Mouse (Mus musculus) heart, adult 2 months (tissue): ENCODE measurements at regions not wholly inside any gene's neighbourhood (a gene's known extent, or its start where the extent isn't known, plus 50 kb on each side); places are given as distances from the start of the nearest gene placed in this dataset.

ENCODE experiments used
- DNase-seq, 2 experiments: peaks; one replicate each; pipeline ENCODE4 v3.0.0; 2021
- H3K27ac ChIP-seq: fragments of 200-600 bp; 2 replicates; pipeline ENCODE4 v1.8.1; 2022
- H3K27me3 ChIP-seq: fragments of 200-500 bp; 2 replicates; pipeline ENCODE4 v1.6.1; 2012; ENCODE audit warnings: mild to moderate bottlenecking, low read length, inconsistent platforms, mixed read lengths; ENCODE audit not compliant: control insufficient read depth, insufficient read depth
- H3K36me3 ChIP-seq: fragments of 200-500 bp; 2 replicates; pipeline ENCODE4 v1.6.1; 2012; ENCODE audit warnings: low read length, inconsistent platforms; ENCODE audit not compliant: control insufficient read depth, insufficient read depth
- H3K4me1 ChIP-seq: fragments of 200-500 bp; 2 replicates; pipeline ENCODE4 v1.6.1; 2011; ENCODE audit warnings: low read length; ENCODE audit not compliant: control insufficient read depth, insufficient read depth
- H3K4me3 ChIP-seq: fragments of 200-600 bp; 2 replicates; pipeline ENCODE4 v1.8.1; 2022
- H3K79me2 ChIP-seq: fragments of 200-500 bp; replicated peaks from 2 replicates; pipeline ENCODE4 v1.6.1; 2012; ENCODE audit warnings: mild to moderate bottlenecking, inconsistent platforms, low read length, moderate library complexity, mixed read lengths; ENCODE audit not compliant: control insufficient read depth, insufficient read depth
- H3K9ac ChIP-seq: fragments of 200-500 bp; 2 replicates; pipeline ENCODE4 v1.6.1; 2012; ENCODE audit warnings: low read depth, mild to moderate bottlenecking, control low read depth, inconsistent platforms, low read length, mixed read lengths
- CTCF ChIP-seq: fragments of 200-600 bp; IDR thresholded peaks from 2 replicates; pipeline ENCODE4 v1.8.1; 2022; ENCODE audit warnings: antibody characterized with exemption, mild to moderate bottlenecking, moderate library complexity
- EP300 ChIP-seq: fragments of 200-500 bp; IDR thresholded peaks from 2 replicates; pipeline ENCODE4 v1.6.1; 2011; ENCODE audit warnings: low read depth, low read length, control low read depth; ENCODE audit not compliant: insufficient read depth
- POLR2A ChIP-seq: fragments of 200-500 bp; IDR thresholded peaks from 2 replicates; pipeline ENCODE4 v1.6.1; 2011; ENCODE audit warnings: mild to moderate bottlenecking, low read depth, low read length, control low read depth; ENCODE audit not compliant: insufficient read depth
- WGBS: fragments of 180-500 bp; shearing (Covaris S2); methylation state at CpG from one replicate; pipeline ENCODE4 v1.1.7; 2018; 5-methylcytosine and 5-hydroxymethylcytosine counted together
- intact Hi-C: fragments of 180-260 bp; cut with DNase I; formaldehyde crosslinking; loops from one replicate; pipeline ENCODE4 v1.15.1; 2025

DNA sequence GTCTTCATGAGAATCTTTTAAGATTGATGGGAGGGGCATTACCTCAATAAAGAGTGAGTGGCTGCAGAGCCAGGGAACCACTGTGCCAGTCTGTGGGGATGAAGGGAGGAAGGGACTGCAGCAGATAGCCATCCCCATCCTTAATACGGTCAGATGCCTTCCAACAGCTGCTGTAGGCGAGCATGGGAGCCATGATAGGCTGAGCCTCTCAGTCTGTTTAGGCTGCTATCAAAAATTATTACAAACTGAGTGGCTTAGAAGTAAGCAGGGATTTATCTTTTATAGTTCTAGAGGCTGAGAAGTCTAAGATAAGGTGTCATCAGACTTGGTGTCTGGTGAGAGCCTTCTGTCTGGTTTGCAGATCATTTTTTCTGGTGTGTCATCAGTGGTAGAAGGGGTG is 204.3 kb downstream of the Sec16b start:
- WGBS: 62% methylated on average over 2 of the region's 2 CpGs
- intact Hi-C loops: no loop called here
- Histone ChIP-seq H3K4me1 (no peaks in the 10 kb centered on the region), H3K9ac (no peak overlapping the region), H3K4me3 (no peak overlapping the region), H3K27me3 (no peaks in the 10 kb centered on the region), H3K79me2 (no peaks in the 10 kb centered on the region), H3K36me3 (no peaks in the 10 kb centered on the region), H3K27ac (no peak overlapping the region)
- DNase-seq: no peak
- TF ChIP-seq EP300 (no peak), CTCF (no peak), POLR2A (no peak)

GRCm38 (mm10) chr1:157712519-157712918 is 206.0 kb downstream of the Sec16b start:
- no peaks in the 10 kb centered on the region for H3K27me3 ChIP-seq
- DNase-seq: no peak
- no peaks in the 10 kb centered on the region for H3K4me1 ChIP-seq
- 22% methylated on average over 2 of the region's 2 CpGs for WGBS
- H3K4me3 ChIP-seq: no peak overlapping the region
- TF ChIP-seq EP300 (no peak), POLR2A (no peak), CTCF (no peak)
- no peaks in the 10 kb centered on the region for H3K36me3 ChIP-seq
- H3K27ac ChIP-seq: no peak overlapping the region
- no peaks in the 10 kb centered on the region; the same call in 1 of the 2 replicates for H3K79me2 ChIP-seq
- no peak overlapping the region for H3K9ac ChIP-seq
- intact Hi-C loops: no loop called here

DNA sequence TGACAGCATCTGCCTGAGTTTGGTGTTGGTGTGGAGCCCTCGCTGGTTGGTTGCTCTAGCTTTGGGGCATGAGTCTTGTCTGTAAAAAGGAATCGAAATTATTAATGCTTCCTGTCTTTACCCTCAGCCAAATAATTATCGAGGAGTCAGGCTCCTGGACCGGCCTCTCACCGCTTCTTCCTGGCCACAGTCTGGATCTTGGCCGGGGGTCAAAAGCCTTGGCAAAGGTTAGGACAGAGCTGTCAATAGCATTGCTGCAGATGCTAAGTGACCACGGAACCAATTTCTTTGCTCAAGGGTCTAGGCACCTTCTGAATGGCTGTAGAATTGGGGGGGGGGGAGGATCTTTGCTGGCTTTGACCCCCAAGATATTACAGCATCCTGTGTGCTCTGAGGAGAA is 207.3 kb downstream of the Sec16b start:
- Histone ChIP-seq H3K4me3 (no peak overlapping the region), H3K79me2 (no peaks in the 10 kb centered on the region; the same call in 1 of the 2 replicates), H3K4me1 (no peaks in the 10 kb centered on the region), H3K9ac (no peak overlapping the region), H3K27me3 (no peaks in the 10 kb centered on the region), H3K36me3 (no peaks in the 10 kb centered on the region), H3K27ac (no peak overlapping the region)
- no peak for DNase-seq
- WGBS: 66% methylated on average over 7 of the region's 7 CpGs
- TF ChIP-seq EP300 (no peak), POLR2A (no peak), CTCF (no peak)
- intact Hi-C loops: no loop called here

DNA sequence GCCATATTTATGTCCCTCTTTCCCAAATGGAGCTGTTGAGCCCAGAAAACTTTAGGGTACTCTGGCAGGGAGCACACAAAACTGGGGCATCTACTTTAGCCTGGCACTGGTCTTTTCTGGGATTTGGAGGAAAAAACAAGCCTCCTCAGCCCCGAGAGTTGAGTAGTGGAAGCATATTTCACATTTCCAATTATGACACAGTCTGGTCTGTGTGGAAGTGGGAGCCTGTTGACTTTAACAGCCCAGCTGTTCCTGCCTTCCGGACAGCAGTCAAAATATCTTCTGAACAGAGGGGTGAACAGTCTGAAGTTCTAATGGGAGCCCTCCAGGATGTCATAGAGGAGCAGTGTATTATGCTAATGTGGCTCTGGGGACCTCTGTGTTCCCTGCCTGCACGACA is 209.1 kb downstream of the Sec16b start:
- no peak for DNase-seq
- 47% methylated on average over 3 of the region's 3 CpGs for WGBS
- no peaks in the 10 kb centered on the region for H3K4me1 ChIP-seq

DNA sequence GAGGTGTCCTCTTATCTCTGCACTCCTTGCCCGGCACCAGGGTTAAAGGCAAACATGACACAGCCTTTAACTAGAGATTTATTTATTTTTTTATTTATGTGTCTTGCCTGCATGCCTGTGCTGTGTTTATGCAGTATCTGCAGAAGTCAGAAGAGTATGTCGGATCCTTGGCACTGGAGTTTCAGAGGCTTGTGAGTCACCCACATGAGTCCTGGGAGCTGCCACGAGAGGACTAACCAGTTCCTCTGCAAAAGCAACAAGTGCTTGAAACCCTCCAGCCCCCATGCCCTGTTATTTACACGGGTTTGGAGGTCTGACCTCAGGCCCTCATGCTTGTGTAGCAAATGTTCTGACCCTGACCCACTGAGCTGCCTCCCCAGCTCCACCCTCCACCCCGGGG is 210.6 kb downstream of the Sec16b start:
- Histone ChIP-seq H3K27ac (no peak overlapping the region), H3K9ac (no peak overlapping the region), H3K36me3 (no peaks in the 10 kb centered on the region), H3K4me1 (no peaks in the 10 kb centered on the region), H3K79me2 (no peaks in the 10 kb centered on the region; the same call in 1 of the 2 replicates), H3K27me3 (no peaks in the 10 kb centered on the region), H3K4me3 (no peak overlapping the region)
- no peak for DNase-seq
- TF ChIP-seq CTCF (no peak), POLR2A (no peak), EP300 (no peak)
- 47% methylated on average over 5 of the region's 5 CpGs for WGBS
- intact Hi-C loops: no loop called here

More for the DNA sequence above, 209.1 kb downstream of the Sec16b start:
- intact Hi-C loops: no loop called here
- TF ChIP-seq POLR2A (no peak), CTCF (no peak), EP300 (no peak)
- H3K9ac ChIP-seq: no peak overlapping the region
- H3K79me2 ChIP-seq: no peaks in the 10 kb centered on the region; the same call in 1 of the 2 replicates
- no peaks in the 10 kb centered on the region for H3K36me3 ChIP-seq
- H3K27me3 ChIP-seq: no peaks in the 10 kb centered on the region
- no peak overlapping the region for H3K4me3 ChIP-seq
- no peak overlapping the region for H3K27ac ChIP-seq

GRCm38 (mm10) chr1:157721946-157722345 is 215.4 kb downstream of the Sec16b start:
- no peaks in the 10 kb centered on the region for H3K79me2 ChIP-seq
- H3K9ac ChIP-seq: no peak overlapping the region
- H3K36me3 ChIP-seq: no peaks in the 10 kb centered on the region
- intact Hi-C loops: no loop called here
- no peak overlapping the region for H3K27ac ChIP-seq
- no peaks in the 10 kb centered on the region for H3K27me3 ChIP-seq
- DNase-seq: no peak
- WGBS: 75% methylated on average over 5 of the region's 5 CpGs
- TF ChIP-seq CTCF (no peak), POLR2A (no peak), EP300 (no peak)
- no peaks in the 10 kb centered on the region for H3K4me1 ChIP-seq
- H3K4me3 ChIP-seq: no peak overlapping the region

- no peak for DNase-seq
- no peaks in the 10 kb centered on the region for H3K27me3 ChIP-seq
- no peak overlapping the region for H3K4me3 ChIP-seq
- H3K79me2 ChIP-seq: no peaks in the 10 kb centered on the region
- TF ChIP-seq CTCF (no peak), EP300 (no peak), POLR2A (no peak)
- 72% methylated on average over 1 of the region's 1 CpGs for WGBS
- intact Hi-C loops: no loop called here
- no peaks in the 10 kb centered on the region for H3K4me1 ChIP-seq
- no peak overlapping the region for H3K9ac ChIP-seq
- H3K36me3 ChIP-seq: no peaks in the 10 kb centered on the region
- no peak overlapping the region for H3K27ac ChIP-seq
Observed at GRCm38 (mm10) chr1:157731124-157731523, 224.6 kb downstream of the Sec16b start.
